Mouse (Mus musculus) ES-Bruce4 (cell line): Measurements from ENCODE around the gene Man1a.

Experiments
- CTCF ChIP-seq: IDR thresholded peaks from one replicate; pipeline ENCODE4 v1.8.1; 2011; ENCODE audit warnings: low read depth, low read length
- EP300 ChIP-seq: IDR thresholded peaks from 2 replicates; pipeline ENCODE4 v1.6.1; 2011; ENCODE audit warnings: low read depth, low read length; ENCODE audit not compliant: insufficient read depth

DNA sequence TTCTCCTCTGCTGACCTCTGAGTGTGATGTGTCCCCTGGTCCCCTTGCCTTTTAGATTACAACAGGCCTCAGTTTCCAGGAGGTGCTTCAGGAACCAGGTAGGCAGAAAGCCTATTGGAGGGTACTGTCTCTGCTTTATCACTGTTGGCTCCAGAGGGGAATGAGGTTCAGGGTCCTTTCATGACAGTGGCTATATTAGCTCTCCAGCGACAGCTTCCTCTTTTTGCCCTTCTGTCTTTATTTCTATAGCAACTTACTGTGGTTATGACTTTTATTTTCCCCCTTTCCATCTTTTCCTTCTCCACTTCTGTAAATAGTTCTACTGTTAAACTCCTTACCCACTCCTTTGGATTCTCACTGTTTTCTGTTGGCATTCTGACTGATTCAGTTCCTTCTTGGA, 216.5 kb downstream of the Man1a start:
- TF ChIP-seq CTCF (no peak), EP300 (no peak)
